Mouse (Mus musculus) embryonic facial prominence, embryonic 11.5 days (tissue): Measurements from ENCODE around the gene Oxsm. TPM values are rescaled to one million over a fixed set of nuclear protein-coding genes. Genes with fewer than 3 reads are reported as not detected.
A peak's percentile ranks its signal among the peaks of the same experiment; 100 is the strongest.

Source experiments
- ATAC-seq: fragments of 200-750 bp; cut with Nextera tagmentation; replicated peaks from 2 replicates; pipeline ENCODE4 v1.8.0; 2017; ENCODE audit warnings: low read depth; ENCODE audit not compliant: insufficient number of reproducible peaks, low FRiP score, low TSS enrichment
- DNase-seq: peaks from one replicate; pipeline ENCODE4 v3.0.0-alpha.2; 2015; ENCODE audit warnings: low spot score
- H3K27ac ChIP-seq: fragments of 300-500 bp; sonication (generic); replicated peaks from 2 replicates; pipeline ENCODE4 v1.5.1; 2014; ENCODE audit warnings: mild to moderate bottlenecking, low read depth, low read length, control low read depth
- H3K27me3 ChIP-seq: fragments of 300-500 bp; sonication (generic); 2 replicates; pipeline ENCODE4 v1.6.1; 2014; ENCODE audit warnings: mild to moderate bottlenecking, low read length, moderate library complexity, mixed read lengths; ENCODE audit not compliant: control insufficient read depth, insufficient read depth
- H3K36me3 ChIP-seq: fragments of 300-500 bp; sonication (generic); replicated peaks from 2 replicates; pipeline ENCODE4 v1.6.1; 2014; ENCODE audit warnings: low read depth, mild to moderate bottlenecking, low read length, moderate library complexity, mixed read lengths; ENCODE audit not compliant: control insufficient read depth, insufficient read depth
- H3K4me1 ChIP-seq: fragments of 300-500 bp; sonication (generic); 2 replicates; pipeline ENCODE4 v1.6.1; 2014; ENCODE audit warnings: low read length, mixed read lengths; ENCODE audit not compliant: control insufficient read depth, insufficient read depth
- H3K4me2 ChIP-seq: fragments of 300-500 bp; sonication (generic); 2 replicates; pipeline ENCODE4 v1.6.1; 2014; ENCODE audit warnings: low read depth, mild to moderate bottlenecking, control low read depth, low read length, moderate library complexity
- H3K4me3 ChIP-seq: fragments of 300-500 bp; sonication (generic); 2 replicates; pipeline ENCODE4 v1.5.1; 2014; ENCODE audit warnings: low read depth, low read length, control low read depth
- H3K9ac ChIP-seq: fragments of 300-500 bp; sonication (generic); replicated peaks from 2 replicates; pipeline ENCODE4 v1.6.1; 2014; ENCODE audit warnings: mild to moderate bottlenecking, control low read depth, low read length
- H3K9me3 ChIP-seq: fragments of 300-500 bp; sonication (generic); replicated peaks from 2 replicates; pipeline ENCODE4 v1.6.1; 2016; ENCODE audit warnings: mild to moderate bottlenecking, low read length, inconsistent platforms, mixed read lengths; ENCODE audit not compliant: control insufficient read depth
- WGBS: fragments of 180-500 bp; shearing (Covaris S2); extraction: QIAGEN DNeasy Blood & Tissue Kit; methylation state at CpG from one replicate; pipeline ENCODE4 v1.1.7; 2014; 5-methylcytosine and 5-hydroxymethylcytosine counted together
- polyA plus RNA-seq: library from polyadenylated mRNA; unstranded; fragments of >200 nt; fragmentation: Nextera tagmentation; extraction: Ambion mirVana; gene quantifications from 2 replicates; pipeline ENCODE4 v1.2.1, GENCODE M21; 2014

Oxsm gene
- polyA plus RNA-seq, 1 experiment from 2014 or later: 0.88 TPM

- Histone ChIP-seq H3K9ac (no peak overlapping the region), H3K27ac (no peak overlapping the region), H3K4me2 (no peak overlapping the region), H3K4me1 (no peaks in the 10 kb centered on the region), H3K27me3 (no peaks in the 10 kb centered on the region), H3K9me3 (no peaks in the 10 kb centered on the region), H3K36me3 (no peaks in the 10 kb centered on the region; the same call in 1 of the 2 replicates), H3K4me3 (no peak overlapping the region)
- DNase-seq (no peak), ATAC-seq (no peak)
- 85% methylated on average over 2 of the region's 2 CpGs for WGBS
These were observed 20.2 kb upstream of the Oxsm start for GRCm38 (mm10) chr14:16269776-16270175.

DNA sequence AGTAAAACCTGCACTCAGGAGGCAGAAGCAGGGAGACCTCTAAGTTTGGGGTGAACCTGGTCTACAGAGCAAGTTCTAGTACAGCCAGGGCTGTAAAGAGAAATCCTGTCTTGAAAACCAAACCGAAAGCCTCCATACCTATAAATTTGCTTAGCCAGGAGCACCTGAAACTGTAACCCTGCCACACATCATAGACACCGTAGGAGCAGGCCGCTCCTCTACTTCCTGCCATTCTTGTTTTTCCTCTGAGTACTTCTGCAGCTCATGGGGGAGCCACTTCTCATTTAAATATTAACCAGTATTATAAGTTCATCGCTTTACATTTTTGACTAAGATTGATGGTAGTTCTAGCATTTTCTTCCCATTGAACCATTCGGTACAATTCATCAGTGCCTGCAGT, 17.4 kb upstream of the Oxsm start:
- DNase-seq (no peak), ATAC-seq (no peak)
- no peaks in the 10 kb centered on the region for H3K4me1 ChIP-seq
- H3K9me3 ChIP-seq: no peaks in the 10 kb centered on the region
- H3K4me2 ChIP-seq: no peak overlapping the region
- H3K9ac ChIP-seq: no peak overlapping the region
- no peaks in the 10 kb centered on the region for H3K27me3 ChIP-seq
- H3K4me3 ChIP-seq: no peak overlapping the region
- no peaks in the 10 kb centered on the region for H3K36me3 ChIP-seq
- no peak overlapping the region for H3K27ac ChIP-seq
- WGBS: 92% methylated on average over 5 of the region's 5 CpGs

- Histone ChIP-seq H3K4me3 (no peak overlapping the region), H3K9me3 (no peaks in the 10 kb centered on the region), H3K27ac (no peak overlapping the region), H3K36me3 (no peaks in the 10 kb centered on the region), H3K9ac (no peak overlapping the region), H3K27me3 (no peaks in the 10 kb centered on the region), H3K4me2 (no peak overlapping the region), H3K4me1 (no peaks in the 10 kb centered on the region)
- DNase-seq (no peak), ATAC-seq (no peak)
- WGBS: 77% methylated on average over 3 of the region's 3 CpGs
These were observed 12.3 kb upstream of the Oxsm start for GRCm38 (mm10) chr14:16261869-16262268.

- Histone ChIP-seq H3K4me3 (no peak overlapping the region), H3K27me3 (no peaks in the 10 kb centered on the region), H3K9me3 (no peaks in the 10 kb centered on the region), H3K36me3 (no peaks in the 10 kb centered on the region; the same call in 1 of the 2 replicates), H3K4me2 (no peak overlapping the region), H3K4me1 (no peaks in the 10 kb centered on the region), H3K9ac (no peak overlapping the region), H3K27ac (no peak overlapping the region)
- DNase-seq: no peak
- ATAC-seq: no peak
- WGBS: 81% methylated on average over 6 of the region's 6 CpGs
These were observed 10.9 kb upstream of the Oxsm start for GRCm38 (mm10) chr14:16260541-16260940.

DNA sequence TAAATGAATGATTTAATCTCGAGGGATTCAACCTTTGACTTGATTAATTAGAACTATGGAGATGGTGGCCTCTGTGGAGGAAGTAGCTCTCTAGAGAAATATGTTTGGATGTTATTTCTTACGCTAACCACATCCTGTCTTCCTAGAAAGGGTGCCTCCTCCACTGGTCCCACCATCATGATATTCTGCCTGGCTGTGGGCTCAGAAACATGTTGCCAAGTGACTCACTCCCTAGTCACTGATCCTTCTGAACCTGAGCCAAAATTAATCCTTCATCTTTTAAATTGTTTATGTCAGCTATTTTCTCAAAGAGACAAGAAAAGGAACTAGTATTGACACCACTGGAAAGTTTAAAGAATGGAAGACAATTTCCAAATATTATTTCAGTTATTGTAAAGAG, 6.6 kb upstream of the Oxsm start:
- no peaks in the 10 kb centered on the region for H3K4me1 ChIP-seq
- DNase-seq (no peak), ATAC-seq (no peak)
- H3K27me3 ChIP-seq: no peaks in the 10 kb centered on the region
- 82% methylated on average over 2 of the region's 2 CpGs for WGBS
- H3K9ac ChIP-seq: no peak overlapping the region
- H3K4me3 ChIP-seq: no peak overlapping the region
- H3K27ac ChIP-seq: no peak overlapping the region
- no peaks in the 10 kb centered on the region; the same call in 1 of the 2 replicates for H3K36me3 ChIP-seq
- H3K9me3 ChIP-seq: no peaks in the 10 kb centered on the region
- H3K4me2 ChIP-seq: no peak overlapping the region

GRCm38 (mm10) chr14:16255745-16256144, 6.1 kb upstream of the Oxsm start:
- Histone ChIP-seq H3K9ac (no peak overlapping the region), H3K4me3 (no peak overlapping the region), H3K36me3 (no peaks in the 10 kb centered on the region; the same call in 1 of the 2 replicates), H3K4me2 (no peak overlapping the region), H3K27ac (no peak overlapping the region), H3K9me3 (no peaks in the 10 kb centered on the region), H3K27me3 (no peaks in the 10 kb centered on the region), H3K4me1 (no peaks in the 10 kb centered on the region)
- DNase-seq (no peak), ATAC-seq (no peak)
- WGBS: 94% methylated on average over 3 of the region's 3 CpGs

- DNase-seq: no peak
- Histone ChIP-seq H3K27ac (no peak overlapping the region), H3K4me3 (peak overlapping the region; percentile 71), H3K9me3 (no peaks in the 10 kb centered on the region), H3K4me1 (no peaks in the 10 kb centered on the region; the same call in 1 of the 2 replicates), H3K9ac (peak overlapping the region; percentile 96; the same call in 1 of the 2 replicates), H3K4me2 (peak overlapping the region; percentile 68), H3K27me3 (no peaks in the 10 kb centered on the region), H3K36me3 (no peaks in the 10 kb centered on the region)
- 75% methylated on average over 3 of the region's 3 CpGs for WGBS
- ATAC-seq: no peak
These were observed 491 bp upstream of the Oxsm start for GRCm38 (mm10) chr14:16250099-16250498.

GRCm38 (mm10) chr14:16248603-16249157, 928 bp downstream of the Oxsm start:
- Histone ChIP-seq H3K27ac (no peak overlapping the region), H3K4me1 (no peaks in the 10 kb centered on the region; the same call in 1 of the 2 replicates), H3K27me3 (no peaks in the 10 kb centered on the region), H3K4me2 (peak overlapping the region; percentile 68), H3K4me3 (peak overlapping the region; percentile 71), H3K36me3 (no peaks in the 10 kb centered on the region), H3K9me3 (no peaks in the 10 kb centered on the region), H3K9ac (peak overlapping the region; percentile 96)
- 20% methylated on average over 9 of the region's 9 CpGs for WGBS
- ATAC-seq: peak; percentile 44
- no peak for DNase-seq
